Comparison of ENCODE assay signal across 8 mouse cellular contexts in the genomic region with DNA sequence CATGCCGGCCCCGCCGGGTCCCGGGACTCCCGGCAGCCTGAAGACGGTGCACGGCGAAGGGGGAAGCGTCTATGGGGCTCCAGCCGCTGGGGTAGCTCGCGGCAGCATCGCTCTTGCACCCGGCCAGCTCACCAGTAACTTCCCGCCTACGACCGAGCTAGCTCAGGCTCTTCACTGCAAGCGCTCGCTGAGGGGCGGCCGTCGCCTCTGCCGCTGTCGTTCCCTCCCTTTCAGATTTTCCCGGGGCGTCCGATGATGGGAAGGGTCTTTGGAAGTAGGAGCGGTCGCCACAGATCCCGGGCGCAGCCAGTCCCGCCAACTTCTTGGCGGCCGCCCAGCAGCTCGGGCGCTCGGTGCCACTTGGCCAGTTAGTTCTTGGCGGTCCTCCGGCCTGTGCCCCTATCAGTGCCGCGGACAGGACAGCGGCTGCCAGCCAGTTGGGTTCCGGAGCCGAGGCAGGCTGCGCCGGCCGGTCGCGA. TPM values are rescaled to one million over a fixed set of nuclear protein-coding genes. Genes with fewer than 3 reads are reported as not detected.
A peak's percentile ranks its signal among the peaks of the same experiment; 100 is the strongest.
DNase-seq lines count a peak whose midpoint lies in the region; ATAC-seq lines count a peak whose summit lies in the region.

No protein-coding gene starts in this region.

- no peaks in the 10 kb centered on the region for H3K4me1 ChIP-seq in limb, embryonic 11.5 days (ENCODE audit: control insufficient read depth, insufficient read depth, low read length)
- peaks cover 8% of the 10 kb centered on the region; the same call in 1 of the 2 replicates for H3K4me1 ChIP-seq in midbrain, embryonic 11.5 days (ENCODE audit: control insufficient read depth, insufficient read depth, low read length)

- intact Hi-C loops in gastrocnemius, postnatal 36 days (cut with DNase I) = loop anchor here (1.0 kb wide), 1 partner anchor 10 kb away; the partner anchor contains the start of gene Faf1

- H3K4me2 ChIP-seq in limb, embryonic 11.5 days (ENCODE audit: low read depth, severe bottlenecking) = peak overlapping the region; percentile 96
- H3K4me2 ChIP-seq in midbrain, embryonic 11.5 days = peak overlapping the region; percentile 96

- DNase-seq in 3134 (ENCODE audit: extremely low read depth, insufficient read length, low spot score) (peak; percentile 82), ZHBTc4 (ENCODE audit: low read depth, low spot score) (peak; percentile 79)
- DNase-seq in embryo, embryonic 10 days (ENCODE audit: low spot score) = peak; percentile 48
- DNase-seq in gastrocnemius, postnatal 36 days = peak; percentile 57 to 64
- DNase-seq in limb, embryonic 11.5 days (ENCODE audit: low spot score) = peak; percentile 71
- DNase-seq in midbrain, embryonic 11.5 days (ENCODE audit: low spot score, missing footprints) = peak; percentile 97
- peak; percentile 47 to 51 for DNase-seq in spleen, postnatal 14 days (ENCODE audit: low spot score in 2 of 2)

- peak overlapping the region; percentile 92 for H3K9ac ChIP-seq in limb, embryonic 11.5 days (ENCODE audit: low read length)
- peak overlapping the region; percentile 86 for H3K9ac ChIP-seq in midbrain, embryonic 11.5 days (ENCODE audit: low read length)

- H3K36me3 ChIP-seq in limb, embryonic 11.5 days (ENCODE audit: control insufficient read depth, insufficient read depth, low read length) = no peaks in the 10 kb centered on the region
- H3K36me3 ChIP-seq in midbrain, embryonic 11.5 days (ENCODE audit: control insufficient read depth, insufficient read depth, low read length) = no peaks in the 10 kb centered on the region

- no peak overlapping the region for H3K27ac ChIP-seq in limb, embryonic 11.5 days (replicated peaks; ENCODE audit: low read depth, low read length)
- no peak overlapping the region; the same call in 1 of the 2 replicates for H3K27ac ChIP-seq in midbrain, embryonic 11.5 days (ENCODE audit: low read depth, low read length)

- H3K4me3 ChIP-seq in limb, embryonic 11.5 days (ENCODE audit: low read depth, low read length) = peak overlapping the region; percentile 57
- H3K4me3 ChIP-seq in midbrain, embryonic 11.5 days (ENCODE audit: low read depth, low read length) = peak overlapping the region; percentile 63

- ATAC-seq in inflammation-experienced regulatory T-cells, adult 6 months = peak; percentile 42
- peak; percentile 49; the same call in 1 of the 2 replicates for ATAC-seq in limb, embryonic 11.5 days (ENCODE audit: insufficient number of reproducible peaks, low FRiP score, low TSS enrichment, low read depth)
- ATAC-seq in midbrain, embryonic 11.5 days (ENCODE audit: low FRiP score) = peak; percentile 66

- WGBS in limb, embryonic 11.5 days = 0% methylated on average over 47 of the region's 49 CpGs
- WGBS in midbrain, embryonic 11.5 days = under 1% methylated on average over 47 of the region's 49 CpGs

- H3K27me3 ChIP-seq in limb, embryonic 11.5 days (ENCODE audit: control insufficient read depth, insufficient read depth, low read length) = peaks cover 30% of the 10 kb centered on the region
- peaks cover 35% of the 10 kb centered on the region for H3K27me3 ChIP-seq in midbrain, embryonic 11.5 days (ENCODE audit: control insufficient read depth, insufficient read depth, low read length)

- no peaks in the 10 kb centered on the region for H3K9me3 ChIP-seq in limb, embryonic 11.5 days (ENCODE audit: control insufficient read depth, low read length)
- no peaks in the 10 kb centered on the region for H3K9me3 ChIP-seq in midbrain, embryonic 11.5 days (ENCODE audit: control insufficient read depth, low read length)

RNA-seq across cellular contexts. Expression of gene Cdkn2c, which starts 1.0 kb away (rescaled TPM):
- 1 to 10 TPM; 8.9 to 9.8 TPM for total RNA-seq in gastrocnemius, postnatal 36 days (2021)
- polyA plus RNA-seq in inflammation-experienced regulatory T-cells, adult 6 months (2017; shearing (Covaris generic)) = 10 to 100 TPM; 20.4 to 34.9 (median 20.9) TPM
- polyA plus RNA-seq in limb, embryonic 11.5 days (2014; fragmentation: Nextera tagmentation; extraction: Ambion mirVana) = 1.4 and 2.0 TPM in 2 replicates
- 7.4 and 8.9 TPM in 2 replicates for polyA plus RNA-seq in midbrain, embryonic 11.5 days (2014; fragmentation: Nextera tagmentation; extraction: Ambion mirVana)

RNA-seq across cellular contexts. Expression of gene Faf1, which starts 10.4 kb away (rescaled TPM):
- 10 to 100 TPM; 32.3 to 35.6 TPM for total RNA-seq in gastrocnemius, postnatal 36 days (2021)
- polyA plus RNA-seq in inflammation-experienced regulatory T-cells, adult 6 months (2017; shearing (Covaris generic)) = 1 to 10 TPM; 3.1 to 5.0 (median 4.8) TPM
- polyA plus RNA-seq in limb, embryonic 11.5 days (2014; fragmentation: Nextera tagmentation; extraction: Ambion mirVana) = 33.9 and 34.6 TPM in 2 replicates
- 42.4 and 44.0 TPM in 2 replicates for polyA plus RNA-seq in midbrain, embryonic 11.5 days (2014; fragmentation: Nextera tagmentation; extraction: Ambion mirVana)
